Mouse (Mus musculus): ENCODE data around the gene Igsf9b. TPM values are rescaled to one million over a fixed set of nuclear protein-coding genes. Genes with fewer than 3 reads are reported as not detected.

Igsf9b gene
- polyA plus RNA-seq, 1 experiment from 2014 or later: 3.5 TPM

- Histone ChIP-seq H3K36me3 (no peaks in the 10 kb centered on the region), H3K4me2 (no peak overlapping the region), H3K4me1 (peaks cover 11% of the 10 kb centered on the region; the same call in 1 of the 2 replicates), H3K9ac (no peak overlapping the region), H3K27ac (no peak overlapping the region), H3K4me3 (no peak overlapping the region), H3K27me3 (peaks cover 7% of the 10 kb centered on the region; the same call in 1 of the 2 replicates), H3K9me3 (no peaks in the 10 kb centered on the region)
- ATAC-seq (ENCODE audit: insufficient number of reproducible peaks, low FRiP score, low TSS enrichment, low read depth): no peak
- WGBS: 31% methylated on average over 6 of the region's 6 CpGs
Measured at GRCm38 (mm10) chr9:27308561-27308960, 9.6 kb downstream of the Igsf9b start.

GRCm38 (mm10) chr9:27310005-27310404 lies 11.0 kb downstream of the Igsf9b start:
- H3K9me3 ChIP-seq: no peaks in the 10 kb centered on the region
- peaks cover 8% of the 10 kb centered on the region; the same call in 1 of the 2 replicates for H3K4me1 ChIP-seq
- H3K4me3 ChIP-seq: no peak overlapping the region
- no peak overlapping the region for H3K9ac ChIP-seq
- no peak for ATAC-seq (ENCODE audit: insufficient number of reproducible peaks, low FRiP score, low TSS enrichment, low read depth)
- no peak overlapping the region for H3K27ac ChIP-seq
- no peaks in the 10 kb centered on the region for H3K36me3 ChIP-seq
- H3K4me2 ChIP-seq: no peak overlapping the region
- WGBS: 51% methylated on average over 4 of the region's 4 CpGs
- H3K27me3 ChIP-seq: peaks cover 7% of the 10 kb centered on the region; the same call in 1 of the 2 replicates

GRCm38 (mm10) chr9:27313427-27313826 lies 14.4 kb downstream of the Igsf9b start:
- ATAC-seq (ENCODE audit: insufficient number of reproducible peaks, low FRiP score, low TSS enrichment, low read depth): no peak
- no peak overlapping the region for H3K27ac ChIP-seq
- H3K4me3 ChIP-seq: no peak overlapping the region
- H3K4me2 ChIP-seq: no peak overlapping the region
- WGBS: 78% methylated on average over 5 of the region's 5 CpGs
- 0 out of 2 replicates have a peak, but pooled peaks cover 3% of the 10 kb centered on the region for H3K4me1 ChIP-seq
- H3K9me3 ChIP-seq: no peaks in the 10 kb centered on the region
- H3K27me3 ChIP-seq: peaks cover 7% of the 10 kb centered on the region; the same call in 1 of the 2 replicates
- H3K36me3 ChIP-seq: no peaks in the 10 kb centered on the region
- H3K9ac ChIP-seq: no peak overlapping the region

GRCm38 (mm10) chr9:27321267-27321666 lies 22.3 kb downstream of the Igsf9b start:
- Histone ChIP-seq H3K36me3 (no peaks in the 10 kb centered on the region), H3K9ac (no peak overlapping the region), H3K9me3 (no peaks in the 10 kb centered on the region), H3K4me1 (no peaks in the 10 kb centered on the region), H3K27me3 (no peaks in the 10 kb centered on the region), H3K4me2 (no peak overlapping the region), H3K27ac (no peak overlapping the region), H3K4me3 (no peak overlapping the region)
- 90% methylated on average over 8 of the region's 8 CpGs for WGBS
- ATAC-seq (ENCODE audit: insufficient number of reproducible peaks, low FRiP score, low TSS enrichment, low read depth): no peak

GRCm38 (mm10) chr9:27322277-27322676 lies 23.3 kb downstream of the Igsf9b start:
- no peak overlapping the region for H3K9ac ChIP-seq
- H3K27me3 ChIP-seq: no peaks in the 10 kb centered on the region
- ATAC-seq (ENCODE audit: insufficient number of reproducible peaks, low FRiP score, low TSS enrichment, low read depth): no peak
- no peaks in the 10 kb centered on the region for H3K9me3 ChIP-seq
- H3K36me3 ChIP-seq: no peaks in the 10 kb centered on the region
- H3K4me3 ChIP-seq: no peak overlapping the region
- H3K27ac ChIP-seq: no peak overlapping the region
- 85% methylated on average over 7 of the region's 7 CpGs for WGBS
- H3K4me2 ChIP-seq: no peak overlapping the region
- H3K4me1 ChIP-seq: no peaks in the 10 kb centered on the region

- Histone ChIP-seq H3K4me1 (no peaks in the 10 kb centered on the region), H3K4me3 (no peak overlapping the region), H3K4me2 (no peak overlapping the region), H3K27me3 (no peaks in the 10 kb centered on the region), H3K9me3 (no peaks in the 10 kb centered on the region), H3K9ac (no peak overlapping the region), H3K27ac (no peak overlapping the region), H3K36me3 (no peaks in the 10 kb centered on the region)
- no peak for ATAC-seq (ENCODE audit: insufficient number of reproducible peaks, low FRiP score, low TSS enrichment, low read depth)
- WGBS: 83% methylated on average over 3 of the region's 3 CpGs
Measured at GRCm38 (mm10) chr9:27323412-27323811, 24.4 kb downstream of the Igsf9b start.

DNA sequence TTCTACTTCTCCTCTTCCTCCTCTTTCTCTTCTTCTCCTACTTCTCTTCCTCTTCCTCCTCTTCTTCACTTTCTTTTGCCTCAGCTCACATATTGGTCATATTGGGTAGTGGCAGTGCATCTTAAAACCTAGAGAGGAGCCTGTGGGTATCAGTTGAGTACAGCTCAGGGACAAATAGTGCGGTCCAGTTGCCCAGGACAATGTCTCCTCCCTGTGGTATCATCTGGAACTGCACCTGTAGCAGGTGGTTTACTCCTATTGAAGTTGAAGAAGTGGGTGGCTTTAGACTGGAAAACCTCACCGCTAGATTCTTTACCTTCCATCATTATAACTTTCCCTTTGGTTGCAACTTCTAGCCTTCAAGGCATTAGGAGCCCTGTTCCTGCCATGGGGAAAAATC lies 26.9 kb downstream of the Igsf9b start:
- Histone ChIP-seq H3K9ac (no peak overlapping the region), H3K27ac (no peak overlapping the region), H3K4me3 (no peak overlapping the region), H3K4me1 (no peaks in the 10 kb centered on the region), H3K9me3 (no peaks in the 10 kb centered on the region), H3K27me3 (no peaks in the 10 kb centered on the region), H3K36me3 (no peaks in the 10 kb centered on the region), H3K4me2 (no peak overlapping the region)
- no peak for ATAC-seq (ENCODE audit: insufficient number of reproducible peaks, low FRiP score, low TSS enrichment, low read depth)
- 52% methylated on average over 2 of the region's 2 CpGs for WGBS

- Histone ChIP-seq H3K4me3 (no peak overlapping the region), H3K9me3 (no peaks in the 10 kb centered on the region), H3K36me3 (no peaks in the 10 kb centered on the region), H3K4me2 (no peak overlapping the region), H3K27ac (no peak overlapping the region), H3K27me3 (no peaks in the 10 kb centered on the region), H3K4me1 (no peaks in the 10 kb centered on the region), H3K9ac (no peak overlapping the region)
- WGBS: 88% methylated on average over 3 of the region's 3 CpGs
- no peak for ATAC-seq (ENCODE audit: insufficient number of reproducible peaks, low FRiP score, low TSS enrichment, low read depth)
Measured at GRCm38 (mm10) chr9:27327558-27327957, 28.6 kb downstream of the Igsf9b start.

DNA sequence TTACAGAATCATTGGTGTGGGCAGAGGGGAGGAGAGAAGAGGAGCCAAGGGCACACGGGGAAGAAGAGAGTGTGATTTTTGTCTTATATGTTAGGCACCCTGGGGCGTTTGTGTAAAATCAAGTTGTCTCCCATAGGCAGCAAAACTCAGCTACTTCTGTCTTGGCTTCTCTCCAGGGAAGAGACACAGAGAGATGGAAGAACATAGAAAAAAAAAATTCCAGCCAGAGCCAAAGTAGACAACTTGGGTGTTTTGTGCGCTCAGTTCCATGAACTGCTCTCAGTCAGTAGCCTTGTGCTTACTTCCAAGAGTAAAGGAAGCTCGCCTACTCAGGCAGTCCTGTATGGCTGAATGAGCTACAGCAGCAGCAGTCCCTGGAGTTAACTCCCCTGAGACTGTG lies 31.4 kb downstream of the Igsf9b start:
- Histone ChIP-seq H3K4me1 (no peaks in the 10 kb centered on the region), H3K4me3 (no peak overlapping the region), H3K27me3 (no peaks in the 10 kb centered on the region), H3K4me2 (no peak overlapping the region), H3K9me3 (no peaks in the 10 kb centered on the region), H3K9ac (no peak overlapping the region), H3K36me3 (no peaks in the 10 kb centered on the region), H3K27ac (no peak overlapping the region)
- 76% methylated on average over 4 of the region's 4 CpGs for WGBS
- ATAC-seq (ENCODE audit: insufficient number of reproducible peaks, low FRiP score, low TSS enrichment, low read depth): no peak

DNA sequence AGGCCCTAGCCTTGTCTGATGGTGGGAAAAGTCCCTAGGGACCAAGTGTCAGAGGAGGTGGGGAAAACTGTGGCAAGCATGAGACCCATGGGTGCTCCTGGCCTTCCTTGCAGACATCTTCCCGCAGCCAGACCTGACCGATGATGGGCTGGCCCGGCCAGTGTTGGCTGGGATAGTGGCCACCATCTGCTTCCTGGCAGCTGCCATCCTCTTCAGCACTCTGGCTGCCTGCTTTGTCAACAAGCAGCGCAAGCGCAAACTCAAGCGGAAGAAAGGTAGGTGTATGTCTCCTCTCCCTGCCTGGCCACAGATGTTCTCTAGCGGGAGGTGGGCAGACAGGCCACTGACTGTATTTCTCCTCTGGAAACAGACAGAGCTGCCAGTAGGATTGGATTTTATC lies 32.5 kb downstream of the Igsf9b start:
- Histone ChIP-seq H3K9me3 (no peaks in the 10 kb centered on the region), H3K36me3 (no peaks in the 10 kb centered on the region), H3K4me1 (no peaks in the 10 kb centered on the region), H3K4me2 (no peak overlapping the region), H3K9ac (no peak overlapping the region), H3K27me3 (no peaks in the 10 kb centered on the region), H3K27ac (no peak overlapping the region), H3K4me3 (no peak overlapping the region)
- 93% methylated on average over 7 of the region's 7 CpGs for WGBS
- no peak for ATAC-seq (ENCODE audit: insufficient number of reproducible peaks, low FRiP score, low TSS enrichment, low read depth)

- no peak overlapping the region for H3K9ac ChIP-seq
- ATAC-seq (ENCODE audit: insufficient number of reproducible peaks, low FRiP score, low TSS enrichment, low read depth): peak; percentile 30; the same call in 1 of the 2 replicates
Measured at GRCm38 (mm10) chr9:27334895-27335294, 35.9 kb downstream of the Igsf9b start.

GRCm38 (mm10) chr9:27336962-27337636 lies 38.1 kb downstream of the Igsf9b start:
- Histone ChIP-seq H3K27me3 (no peaks in the 10 kb centered on the region), H3K4me2 (no peak overlapping the region), H3K4me3 (no peak overlapping the region), H3K27ac (no peak overlapping the region), H3K4me1 (no peaks in the 10 kb centered on the region), H3K9ac (no peak overlapping the region), H3K36me3 (no peaks in the 10 kb centered on the region), H3K9me3 (no peaks in the 10 kb centered on the region)
- ATAC-seq (ENCODE audit: insufficient number of reproducible peaks, low FRiP score, low TSS enrichment, low read depth): no peak
- 72% methylated on average over 4 of the region's 4 CpGs for WGBS

More at GRCm38 (mm10) chr9:27334895-27335294, 35.9 kb downstream of the Igsf9b start:
- WGBS: 62% methylated on average over 9 of the region's 9 CpGs
- no peak overlapping the region for H3K27ac ChIP-seq
- H3K4me2 ChIP-seq: no peak overlapping the region
- no peaks in the 10 kb centered on the region for H3K4me1 ChIP-seq
- no peaks in the 10 kb centered on the region for H3K27me3 ChIP-seq
- H3K9me3 ChIP-seq: no peaks in the 10 kb centered on the region
- H3K36me3 ChIP-seq: no peaks in the 10 kb centered on the region
- no peak overlapping the region for H3K4me3 ChIP-seq

- Histone ChIP-seq H3K27ac (no peak overlapping the region), H3K9me3 (no peaks in the 10 kb centered on the region), H3K27me3 (no peaks in the 10 kb centered on the region), H3K4me1 (no peaks in the 10 kb centered on the region), H3K36me3 (no peaks in the 10 kb centered on the region), H3K4me2 (no peak overlapping the region), H3K9ac (no peak overlapping the region), H3K4me3 (no peak overlapping the region)
- WGBS: 69% methylated on average over 1 of the region's 1 CpGs
- ATAC-seq (ENCODE audit: insufficient number of reproducible peaks, low FRiP score, low TSS enrichment, low read depth): no peak
Measured at GRCm38 (mm10) chr9:27339168-27339567, 40.2 kb downstream of the Igsf9b start.

Measured in limb, embryonic 15.5 days (tissue).